Mouse (Mus musculus): ENCODE results near the gene Slc2a4.

DNA sequence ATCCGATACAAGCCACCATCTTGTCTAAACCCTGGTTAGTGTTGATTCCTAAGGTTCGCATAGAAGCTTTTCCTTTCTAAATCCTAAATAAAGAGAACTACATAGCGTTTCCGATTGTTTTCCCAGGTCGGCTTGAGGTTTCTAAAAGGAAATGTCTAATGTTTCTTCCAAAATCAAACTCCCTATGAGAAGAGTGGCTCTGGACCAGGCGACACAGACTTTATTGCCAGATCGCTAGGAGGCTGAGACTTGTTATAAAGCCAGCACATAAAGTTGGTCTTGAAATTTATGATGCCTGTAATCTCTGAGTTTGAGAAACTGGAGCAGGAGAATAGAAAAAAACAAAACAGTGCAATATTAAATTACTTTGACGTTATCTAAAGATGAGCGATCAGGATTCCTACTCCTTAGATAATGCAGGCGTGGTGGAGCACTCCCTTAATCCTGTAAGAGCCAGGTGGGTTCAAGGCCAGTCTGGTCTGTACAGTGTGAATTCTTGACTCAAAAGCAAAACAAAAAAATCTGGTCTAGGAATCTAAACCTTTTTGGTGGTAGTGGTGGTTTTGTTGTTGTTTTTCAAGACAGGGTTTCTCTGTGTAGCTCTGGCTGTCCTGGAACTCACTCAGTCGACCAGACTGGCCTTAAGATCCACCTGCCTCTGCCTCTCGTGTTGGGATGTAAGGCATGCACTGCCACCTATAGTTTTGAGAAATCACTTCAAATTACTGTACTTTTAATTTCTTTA, 25.8 kb downstream of the Slc2a4 start:
- no peak for TF ChIP-seq CTCF (IDR thresholded peaks at IDR 0.05; ENCODE audit: borderline replicate concordance, insufficient read depth, low read length)
- TF ChIP-seq POLR2A (IDR thresholded peaks at IDR 0.05; ENCODE audit: low read depth, low read length), result no peak; the same call in 1 of the 2 replicates

All from embryonic fibroblast, embryonic 13.5 days (primary cell).